Mouse (Mus musculus): ENCODE measurements at regions not wholly inside any gene's neighbourhood (a gene's known extent, or its start where the extent isn't known, plus 50 kb on each side); places are given as distances from the start of the nearest gene placed in this dataset.

DNA sequence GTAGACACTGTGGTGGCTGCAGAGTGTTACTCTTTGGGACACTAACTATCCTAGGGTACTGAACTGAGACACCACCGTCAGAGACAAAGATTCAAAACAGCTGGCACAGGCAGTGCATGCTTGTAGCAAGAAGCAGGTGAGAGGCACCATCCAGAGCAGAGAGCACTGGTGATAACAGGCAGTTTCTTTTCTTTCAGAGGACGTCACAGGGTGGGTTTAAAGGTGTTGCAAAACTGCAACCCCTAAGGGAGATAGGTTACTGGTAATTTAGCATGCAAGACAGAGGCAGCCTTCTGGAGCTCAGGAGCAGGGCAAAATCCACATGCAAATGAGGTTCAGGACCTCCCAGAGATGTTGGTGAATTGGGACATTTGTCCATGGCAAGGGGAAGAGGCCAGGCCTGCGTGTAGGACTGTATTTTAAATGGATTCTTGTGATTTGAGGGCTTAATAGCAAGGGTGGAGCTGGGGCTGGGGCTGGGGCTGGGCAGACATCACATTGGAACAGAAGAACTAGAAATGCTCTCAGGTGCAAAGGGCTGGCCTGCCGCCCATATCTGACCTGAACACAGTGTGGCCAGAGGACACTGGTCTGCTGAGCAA lies 374.3 kb downstream of the Prdm2 start:
- TF ChIP-seq CTCF (IDR thresholded peaks at IDR 0.05; ENCODE audit: low read depth): no peak
- no peak for TF ChIP-seq EP300 (IDR thresholded peaks at IDR 0.05; ENCODE audit: low read depth)

Data from liver, embryonic 14.5 days (tissue).